Mouse (Mus musculus) gastrocnemius, postnatal 25 days (tissue): ENCODE data around the gene Gm7792. TPM values are rescaled to one million over a fixed set of nuclear protein-coding genes. Genes with fewer than 3 reads are reported as not detected.
"Not testable (repeated sequence)": the region's sequence is repeated elsewhere in the genome, so short reads cannot be mapped to it uniquely, and the experiment has no call there.

ENCODE experiments used
- DNase-seq: peaks from one replicate; pipeline ENCODE4 v3.0.0; 2022
- long read RNA-seq, 2 experiments: library from polyadenylated mRNA; stranded (forward); transcript quantifications; one replicate each; pipeline ENCODE4 v2.0.0; 2021
- total RNA-seq, 2 experiments: library from RNA; stranded (reverse); gene quantifications; 1 replicate in 1 of 2; 2 replicates in 1 of 2; pipeline ENCODE4 v1.2.3; 2021

Gm7792 gene
- total RNA-seq: not detected
- long read RNA-seq, experiment 1: 0 reads
- long read RNA-seq, experiment 2: 0 reads

DNA sequence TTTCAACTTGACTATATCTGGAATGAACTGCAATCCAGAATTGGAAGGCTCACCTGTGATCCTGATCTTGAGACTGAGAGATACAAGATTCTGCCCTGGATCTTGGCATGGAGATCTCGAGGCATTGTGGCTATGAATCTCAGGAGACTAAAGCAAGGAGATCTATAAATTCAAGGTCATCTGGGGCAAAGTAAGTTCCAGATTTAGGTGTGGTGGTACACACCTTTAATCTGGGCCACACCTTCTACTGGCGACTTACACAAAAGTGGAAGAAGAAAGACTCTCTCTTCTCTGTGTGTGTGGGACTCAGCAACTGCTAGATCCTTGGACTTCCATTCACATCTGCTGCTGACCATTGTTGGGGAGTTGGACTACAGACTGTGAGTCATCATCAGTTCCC is at the start of gene Gm7792:
Gene Gm7792, plus strand, starts transcription at position 301 of the 400 bp plus-strand sequence.
- not testable (repeated sequence) for DNase-seq

Other genes starting within 250 kb of the Gm7792 start
- not detected for gene C87414, start 172.2 kb upstream of the Gm7792 start, total RNA-seq
- gene Gm16429, start 85.3 kb downstream of the Gm7792 start, total RNA-seq: not detected
- gene BC061212, start 226.8 kb downstream of the Gm7792 start, total RNA-seq: not detected
- gene Gm6351, start 232.6 kb downstream of the Gm7792 start, total RNA-seq: not detected